Mouse (Mus musculus): ENCODE data around the gene Wdr66. TPM values are rescaled to one million over a fixed set of nuclear protein-coding genes. Genes with fewer than 3 reads are reported as not detected.
A peak's percentile ranks its signal among the peaks of the same experiment; 100 is the strongest.

Wdr66 gene
- polyA plus RNA-seq, 1 experiment from 2014 or later, result 1.4 TPM

- WGBS, result 72% methylated on average over 8 of the region's 8 CpGs
- no peak overlapping the region for H3K4me3 ChIP-seq (ENCODE audit: low read depth, low read length)
- ATAC-seq (ENCODE audit: low read depth), result no peak
- H3K27me3 ChIP-seq (ENCODE audit: control insufficient read depth, insufficient read depth, low read length), result no peaks in the 10 kb centered on the region
- H3K27ac ChIP-seq (ENCODE audit: low read depth, low read length), result no peak overlapping the region
- H3K36me3 ChIP-seq (ENCODE audit: control insufficient read depth, insufficient read depth, low read length), result no peaks in the 10 kb centered on the region
- no peaks in the 10 kb centered on the region for H3K9me3 ChIP-seq (ENCODE audit: control insufficient read depth, low read length)
- H3K9ac ChIP-seq (replicated peaks; ENCODE audit: low read depth, low read length), result no peak overlapping the region
- H3K4me1 ChIP-seq (ENCODE audit: control insufficient read depth, insufficient read depth, low read length), result no peaks in the 10 kb centered on the region
- no peak overlapping the region for H3K4me2 ChIP-seq (ENCODE audit: low read depth, low read length)
These were observed 8.8 kb downstream of the Wdr66 start for GRCm38 (mm10) chr5:123260698-123261097.

- no peaks in the 10 kb centered on the region for H3K27me3 ChIP-seq (ENCODE audit: control insufficient read depth, insufficient read depth, low read length)
- no peak overlapping the region for H3K9ac ChIP-seq (replicated peaks; ENCODE audit: low read depth, low read length)
- no peak overlapping the region for H3K27ac ChIP-seq (ENCODE audit: low read depth, low read length)
- no peak for ATAC-seq (ENCODE audit: low read depth)
- no peaks in the 10 kb centered on the region for H3K36me3 ChIP-seq (ENCODE audit: control insufficient read depth, insufficient read depth, low read length)
- no peak overlapping the region for H3K4me2 ChIP-seq (ENCODE audit: low read depth, low read length)
- no peaks in the 10 kb centered on the region for H3K4me1 ChIP-seq (ENCODE audit: control insufficient read depth, insufficient read depth, low read length)
- no peaks in the 10 kb centered on the region for H3K9me3 ChIP-seq (ENCODE audit: control insufficient read depth, low read length)
- 88% methylated on average over 3 of the region's 3 CpGs for WGBS
- H3K4me3 ChIP-seq (ENCODE audit: low read depth, low read length), result no peak overlapping the region
These were observed 15.0 kb downstream of the Wdr66 start for GRCm38 (mm10) chr5:123266909-123267308.

GRCm38 (mm10) chr5:123268477-123269474, 16.9 kb downstream of the Wdr66 start:
- Histone ChIP-seq H3K27ac (ENCODE audit: low read depth, low read length) (no peak overlapping the region), H3K27me3 (ENCODE audit: control insufficient read depth, insufficient read depth, low read length) (no peaks in the 10 kb centered on the region), H3K9me3 (ENCODE audit: control insufficient read depth, low read length) (no peaks in the 10 kb centered on the region), H3K9ac (replicated peaks; ENCODE audit: low read depth, low read length) (no peak overlapping the region), H3K4me2 (ENCODE audit: low read depth, low read length) (no peak overlapping the region), H3K4me1 (ENCODE audit: control insufficient read depth, insufficient read depth, low read length) (no peaks in the 10 kb centered on the region), H3K36me3 (ENCODE audit: control insufficient read depth, insufficient read depth, low read length) (no peaks in the 10 kb centered on the region), H3K4me3 (ENCODE audit: low read depth, low read length) (no peak overlapping the region)
- WGBS, result 80% methylated on average over 28 of the region's 28 CpGs
- no peak for ATAC-seq (ENCODE audit: low read depth)

- Histone ChIP-seq H3K27me3 (ENCODE audit: control insufficient read depth, insufficient read depth, low read length) (no peaks in the 10 kb centered on the region), H3K4me1 (ENCODE audit: control insufficient read depth, insufficient read depth, low read length) (0 out of 2 replicates have a peak, but pooled peaks cover under 1% of the 10 kb centered on the region), H3K36me3 (ENCODE audit: control insufficient read depth, insufficient read depth, low read length) (no peaks in the 10 kb centered on the region), H3K4me2 (ENCODE audit: low read depth, low read length) (no peak overlapping the region), H3K9me3 (ENCODE audit: control insufficient read depth, low read length) (no peaks in the 10 kb centered on the region), H3K27ac (ENCODE audit: low read depth, low read length) (no peak overlapping the region), H3K4me3 (ENCODE audit: low read depth, low read length) (no peak overlapping the region), H3K9ac (replicated peaks; ENCODE audit: low read depth, low read length) (no peak overlapping the region)
- no peak; the same call in 1 of the 2 replicates for ATAC-seq (ENCODE audit: low read depth)
- WGBS, result 64% methylated on average over 11 of the region's 11 CpGs
These were observed 19.0 kb downstream of the Wdr66 start for GRCm38 (mm10) chr5:123270917-123271316.

- H3K27ac ChIP-seq (ENCODE audit: low read depth, low read length), result no peak overlapping the region
- 49% methylated on average over 5 of the region's 5 CpGs for WGBS
- no peaks in the 10 kb centered on the region for H3K27me3 ChIP-seq (ENCODE audit: control insufficient read depth, insufficient read depth, low read length)
- H3K4me3 ChIP-seq (ENCODE audit: low read depth, low read length), result no peak overlapping the region
- no peaks in the 10 kb centered on the region for H3K9me3 ChIP-seq (ENCODE audit: control insufficient read depth, low read length)
- no peak overlapping the region for H3K9ac ChIP-seq (replicated peaks; ENCODE audit: low read depth, low read length)
- H3K4me2 ChIP-seq (ENCODE audit: low read depth, low read length), result no peak overlapping the region
- H3K4me1 ChIP-seq (ENCODE audit: control insufficient read depth, insufficient read depth, low read length), result peaks cover 7% of the 10 kb centered on the region; the same call in 1 of the 2 replicates
- no peaks in the 10 kb centered on the region for H3K36me3 ChIP-seq (ENCODE audit: control insufficient read depth, insufficient read depth, low read length)
- no peak for ATAC-seq (ENCODE audit: low read depth)
These were observed 21.0 kb downstream of the Wdr66 start for GRCm38 (mm10) chr5:123272927-123273326.

GRCm38 (mm10) chr5:123276636-123277341, 24.9 kb downstream of the Wdr66 start:
- Histone ChIP-seq H3K9me3 (ENCODE audit: control insufficient read depth, low read length) (no peaks in the 10 kb centered on the region), H3K27ac (ENCODE audit: low read depth, low read length) (peak overlapping the region; percentile 46), H3K9ac (replicated peaks; ENCODE audit: low read depth, low read length) (no peak overlapping the region), H3K4me1 (ENCODE audit: control insufficient read depth, insufficient read depth, low read length) (peaks cover 7% of the 10 kb centered on the region; the same call in 1 of the 2 replicates), H3K36me3 (ENCODE audit: control insufficient read depth, insufficient read depth, low read length) (no peaks in the 10 kb centered on the region), H3K27me3 (ENCODE audit: control insufficient read depth, insufficient read depth, low read length) (no peaks in the 10 kb centered on the region), H3K4me2 (ENCODE audit: low read depth, low read length) (no peak overlapping the region), H3K4me3 (ENCODE audit: low read depth, low read length) (no peak overlapping the region)
- 64% methylated on average over 9 of the region's 9 CpGs for WGBS
- ATAC-seq (ENCODE audit: low read depth), result no peak

GRCm38 (mm10) chr5:123277342-123277701, 25.4 kb downstream of the Wdr66 start:
- 34% methylated on average over 7 of the region's 7 CpGs for WGBS
- Histone ChIP-seq H3K27me3 (ENCODE audit: control insufficient read depth, insufficient read depth, low read length) (no peaks in the 10 kb centered on the region), H3K27ac (ENCODE audit: low read depth, low read length) (peak overlapping the region; percentile 46), H3K4me1 (ENCODE audit: control insufficient read depth, insufficient read depth, low read length) (peaks cover 7% of the 10 kb centered on the region; the same call in 1 of the 2 replicates), H3K9me3 (ENCODE audit: control insufficient read depth, low read length) (no peaks in the 10 kb centered on the region), H3K4me2 (ENCODE audit: low read depth, low read length) (no peak overlapping the region), H3K4me3 (ENCODE audit: low read depth, low read length) (no peak overlapping the region), H3K9ac (replicated peaks; ENCODE audit: low read depth, low read length) (no peak overlapping the region), H3K36me3 (ENCODE audit: control insufficient read depth, insufficient read depth, low read length) (no peaks in the 10 kb centered on the region)
- ATAC-seq (ENCODE audit: low read depth), result peak; percentile 44

- Histone ChIP-seq H3K27ac (ENCODE audit: low read depth, low read length) (no peak overlapping the region; the same call in 1 of the 2 replicates), H3K9me3 (ENCODE audit: control insufficient read depth, low read length) (no peaks in the 10 kb centered on the region), H3K9ac (replicated peaks; ENCODE audit: low read depth, low read length) (no peak overlapping the region), H3K4me3 (ENCODE audit: low read depth, low read length) (no peak overlapping the region), H3K4me1 (ENCODE audit: control insufficient read depth, insufficient read depth, low read length) (peaks cover 7% of the 10 kb centered on the region; the same call in 1 of the 2 replicates), H3K27me3 (ENCODE audit: control insufficient read depth, insufficient read depth, low read length) (no peaks in the 10 kb centered on the region), H3K36me3 (ENCODE audit: control insufficient read depth, insufficient read depth, low read length) (no peaks in the 10 kb centered on the region), H3K4me2 (ENCODE audit: low read depth, low read length) (no peak overlapping the region)
- no peak for ATAC-seq (ENCODE audit: low read depth)
- WGBS, result 82% methylated on average over 4 of the region's 4 CpGs
These were observed 25.8 kb downstream of the Wdr66 start for GRCm38 (mm10) chr5:123277704-123278103.

GRCm38 (mm10) chr5:123279248-123279647, 27.3 kb downstream of the Wdr66 start:
- Histone ChIP-seq H3K27ac (ENCODE audit: low read depth, low read length) (no peak overlapping the region), H3K9ac (replicated peaks; ENCODE audit: low read depth, low read length) (no peak overlapping the region), H3K9me3 (ENCODE audit: control insufficient read depth, low read length) (no peaks in the 10 kb centered on the region), H3K27me3 (ENCODE audit: control insufficient read depth, insufficient read depth, low read length) (no peaks in the 10 kb centered on the region), H3K4me3 (ENCODE audit: low read depth, low read length) (no peak overlapping the region), H3K4me2 (ENCODE audit: low read depth, low read length) (no peak overlapping the region), H3K4me1 (ENCODE audit: control insufficient read depth, insufficient read depth, low read length) (peaks cover 7% of the 10 kb centered on the region; the same call in 1 of the 2 replicates), H3K36me3 (ENCODE audit: control insufficient read depth, insufficient read depth, low read length) (no peaks in the 10 kb centered on the region)
- WGBS, result 95% methylated on average over 4 of the region's 4 CpGs
- no peak for ATAC-seq (ENCODE audit: low read depth)
